Mouse (Mus musculus) liver, embryonic 16.5 days (tissue): ENCODE data around the gene Scgb1a1. TPM values are rescaled to one million over a fixed set of nuclear protein-coding genes. Genes with fewer than 3 reads are reported as not detected.
A peak's percentile ranks its signal among the peaks of the same experiment; 100 is the strongest.

Source experiments
- ATAC-seq: fragments of 200-750 bp; cut with Nextera tagmentation; 2 replicates; pipeline ENCODE4 v1.8.0; 2017; ENCODE audit warnings: low read depth, mild to moderate bottlenecking, moderate number of reproducible peaks, moderate library complexity
- H3K27ac ChIP-seq: fragments of 300-500 bp; sonication (generic); 2 replicates; pipeline ENCODE4 v1.5.1; 2014; ENCODE audit warnings: mild to moderate bottlenecking, low read length
- H3K27me3 ChIP-seq: fragments of 300-500 bp; sonication (generic); 2 replicates; pipeline ENCODE4 v1.6.1; 2014; ENCODE audit warnings: low read depth, low read length, mixed read lengths; ENCODE audit not compliant: control insufficient read depth, insufficient read depth
- H3K36me3 ChIP-seq: fragments of 300-500 bp; sonication (generic); 2 replicates; pipeline ENCODE4 v1.6.1; 2014; ENCODE audit warnings: mild to moderate bottlenecking; ENCODE audit not compliant: control insufficient read depth, insufficient read depth
- H3K4me1 ChIP-seq: fragments of 300-500 bp; sonication (generic); 2 replicates; pipeline ENCODE4 v1.6.1; 2014; ENCODE audit warnings: low read depth, low read length, mixed read lengths; ENCODE audit not compliant: control insufficient read depth
- H3K4me2 ChIP-seq: fragments of 300-500 bp; sonication (generic); 2 replicates; pipeline ENCODE4 v1.6.1; 2014; ENCODE audit warnings: low read depth, low read length, mixed read lengths
- H3K4me3 ChIP-seq: fragments of 300-500 bp; sonication (generic); 2 replicates; pipeline ENCODE4 v1.5.1; 2014; ENCODE audit warnings: low read depth, mild to moderate bottlenecking, low read length
- H3K9ac ChIP-seq: fragments of 300-500 bp; sonication (generic); 2 replicates; pipeline ENCODE4 v1.6.1; 2014; ENCODE audit warnings: low read depth, low read length
- H3K9me3 ChIP-seq: fragments of 300-500 bp; sonication (generic); replicated peaks from 2 replicates; pipeline ENCODE4 v1.6.1; 2016; ENCODE audit warnings: low read length; ENCODE audit not compliant: control insufficient read depth
- WGBS: fragments of 180-500 bp; shearing (Covaris S2); extraction: QIAGEN DNeasy Blood & Tissue Kit; methylation state at CpG from one replicate; pipeline ENCODE4 v1.1.7; 2014; ENCODE audit not compliant: insufficient replicate concordance; 5-methylcytosine and 5-hydroxymethylcytosine counted together
- polyA plus RNA-seq: library from polyadenylated mRNA; unstranded; fragments of >200 nt; fragmentation: Nextera tagmentation; extraction: Ambion mirVana; gene quantifications from 2 replicates; pipeline ENCODE4 v1.2.1, GENCODE M21; 2015

Gene Scgb1a1
- polyA plus RNA-seq, 1 experiment from 2014 or later = not detected

DNA sequence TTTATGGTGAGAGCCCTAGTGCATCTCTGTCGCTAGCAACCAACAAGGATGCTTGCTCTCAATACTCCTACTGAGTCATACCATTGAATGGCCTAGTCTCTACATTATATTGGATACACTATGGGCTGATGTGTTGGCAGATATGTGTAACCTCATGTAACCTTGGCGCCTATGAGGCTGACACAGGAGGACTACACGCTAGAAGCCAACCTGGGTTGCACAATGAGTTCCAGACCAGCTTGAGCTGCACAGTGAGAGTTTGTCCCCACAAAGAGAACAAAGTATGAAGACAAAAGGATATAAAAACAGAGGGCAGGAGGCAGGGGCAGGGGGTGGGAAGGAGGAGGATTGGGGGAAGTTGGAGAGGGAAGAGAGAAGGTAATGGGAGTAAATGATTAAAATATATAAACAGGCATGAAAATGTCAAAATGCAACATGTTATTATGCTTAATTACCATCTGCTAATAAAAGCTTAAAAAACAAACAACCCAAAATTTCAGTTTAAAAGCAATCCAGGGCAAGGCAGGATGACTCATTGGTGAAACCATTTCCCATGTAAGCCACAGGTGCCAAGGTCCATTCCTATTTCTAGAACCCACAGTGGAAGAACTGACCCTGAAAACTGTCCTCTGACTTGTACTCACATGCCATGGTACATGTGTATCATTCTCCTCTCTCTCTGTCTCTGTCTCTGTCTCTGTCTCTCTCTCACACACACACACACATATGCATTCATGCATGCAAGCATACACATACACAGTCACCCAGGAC lies 32.1 kb upstream of the Scgb1a1 start:
- ATAC-seq = no peak
- Histone ChIP-seq H3K4me1 (no peaks in the 10 kb centered on the region), H3K9me3 (no peaks in the 10 kb centered on the region), H3K4me3 (no peak overlapping the region), H3K9ac (no peak overlapping the region), H3K27ac (no peak overlapping the region), H3K4me2 (no peak overlapping the region), H3K27me3 (no peaks in the 10 kb centered on the region), H3K36me3 (no peaks in the 10 kb centered on the region)
- 82% methylated on average over 3 of the region's 3 CpGs for WGBS

- H3K4me3 ChIP-seq = no peak overlapping the region
- no peak overlapping the region for H3K4me2 ChIP-seq
- no peaks in the 10 kb centered on the region for H3K27me3 ChIP-seq
- H3K4me1 ChIP-seq = no peaks in the 10 kb centered on the region
- H3K9ac ChIP-seq = no peak overlapping the region
- no peaks in the 10 kb centered on the region for H3K36me3 ChIP-seq
- H3K27ac ChIP-seq = no peak overlapping the region
- 82% methylated on average over 5 of the region's 5 CpGs for WGBS
- ATAC-seq = peak; percentile 39; the same call in 1 of the 2 replicates
- H3K9me3 ChIP-seq = no peaks in the 10 kb centered on the region
Observed at GRCm38 (mm10) chr19:9117275-9117674, 29.5 kb upstream of the Scgb1a1 start.

- H3K4me3 ChIP-seq = no peak overlapping the region
- no peak overlapping the region for H3K9ac ChIP-seq
- WGBS = 35% methylated on average over 4 of the region's 4 CpGs
- ATAC-seq = no peak
- no peaks in the 10 kb centered on the region for H3K9me3 ChIP-seq
- H3K36me3 ChIP-seq = no peaks in the 10 kb centered on the region
- no peaks in the 10 kb centered on the region for H3K4me1 ChIP-seq
- no peak overlapping the region for H3K27ac ChIP-seq
- no peak overlapping the region for H3K4me2 ChIP-seq
- no peaks in the 10 kb centered on the region for H3K27me3 ChIP-seq
Observed at GRCm38 (mm10) chr19:9116268-9116667, 28.5 kb upstream of the Scgb1a1 start.

DNA sequence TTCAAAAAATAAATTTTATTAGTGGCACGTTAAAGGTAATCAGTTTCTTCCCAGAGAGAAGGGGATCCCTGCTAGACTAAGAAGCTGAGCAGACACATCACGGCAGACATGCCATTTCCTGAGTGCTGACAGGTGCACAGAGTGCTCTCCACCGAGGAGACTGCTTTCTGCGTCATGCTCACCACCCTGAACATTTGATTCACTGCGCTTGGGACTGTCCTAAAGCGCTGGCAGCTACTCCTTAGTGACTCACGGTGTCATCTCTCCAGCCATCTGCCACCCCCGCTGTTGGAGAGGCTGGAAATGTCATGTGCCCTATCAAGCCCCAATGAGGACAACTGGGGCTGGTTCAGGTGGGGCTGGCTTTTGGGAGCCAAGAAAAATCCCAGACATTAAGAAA lies 24.3 kb upstream of the Scgb1a1 start:
- Histone ChIP-seq H3K4me1 (peaks cover 2% of the 10 kb centered on the region; the same call in 1 of the 2 replicates), H3K4me3 (no peak overlapping the region), H3K9me3 (no peaks in the 10 kb centered on the region), H3K9ac (no peak overlapping the region), H3K36me3 (no peaks in the 10 kb centered on the region), H3K27ac (no peak overlapping the region), H3K27me3 (no peaks in the 10 kb centered on the region), H3K4me2 (no peak overlapping the region)
- ATAC-seq = no peak
- 60% methylated on average over 8 of the region's 8 CpGs for WGBS

GRCm38 (mm10) chr19:9110182-9110869 lies 22.6 kb upstream of the Scgb1a1 start:
- peaks cover 6% of the 10 kb centered on the region; the same call in 1 of the 2 replicates for H3K4me1 ChIP-seq
- no peak overlapping the region for H3K9ac ChIP-seq
- no peak overlapping the region for H3K27ac ChIP-seq
- no peaks in the 10 kb centered on the region for H3K9me3 ChIP-seq
- H3K36me3 ChIP-seq = no peaks in the 10 kb centered on the region
- no peak overlapping the region for H3K4me3 ChIP-seq
- no peaks in the 10 kb centered on the region for H3K27me3 ChIP-seq
- no peak overlapping the region for H3K4me2 ChIP-seq
- ATAC-seq = peak; percentile 32; the same call in 1 of the 2 replicates
- WGBS = 41% methylated on average over 4 of the region's 4 CpGs

DNA sequence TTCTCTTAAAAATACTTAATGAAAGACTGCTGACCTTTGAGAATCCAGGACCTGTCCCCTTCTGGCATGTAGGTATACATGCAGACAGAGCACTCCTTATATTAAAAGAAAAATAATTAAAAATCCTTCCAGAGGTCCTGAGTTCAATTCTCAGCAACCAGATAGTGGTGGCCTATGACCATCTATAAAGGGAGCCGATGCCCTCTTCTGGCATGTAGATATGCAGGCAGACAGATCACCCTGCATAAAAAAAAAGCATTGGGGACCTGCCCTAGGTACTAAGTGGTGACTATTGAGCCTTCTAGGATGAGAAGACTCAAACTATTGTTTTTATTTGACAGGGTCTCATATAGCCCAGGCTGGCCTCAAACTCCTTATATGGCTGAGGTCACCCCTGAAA lies 20.8 kb upstream of the Scgb1a1 start:
- WGBS = 71% methylated on average over 1 of the region's 1 CpGs

GRCm38 (mm10) chr19:9107379-9107755 lies 19.6 kb upstream of the Scgb1a1 start:
- no peak; the same call in 1 of the 2 replicates for ATAC-seq
- no peak overlapping the region for H3K9ac ChIP-seq
- 55% methylated on average over 1 of the region's 1 CpGs for WGBS

More for the DNA sequence above, 20.8 kb upstream of the Scgb1a1 start:
- no peak for ATAC-seq
- no peak overlapping the region for H3K27ac ChIP-seq
- H3K36me3 ChIP-seq = no peaks in the 10 kb centered on the region
- no peak overlapping the region for H3K4me2 ChIP-seq
- H3K4me3 ChIP-seq = no peak overlapping the region
- H3K4me1 ChIP-seq = peaks cover 6% of the 10 kb centered on the region; the same call in 1 of the 2 replicates
- no peaks in the 10 kb centered on the region for H3K27me3 ChIP-seq
- no peaks in the 10 kb centered on the region for H3K9me3 ChIP-seq
- H3K9ac ChIP-seq = no peak overlapping the region

GRCm38 (mm10) chr19:9106751-9107378 lies 19.1 kb upstream of the Scgb1a1 start:
- no peak overlapping the region for H3K4me3 ChIP-seq
- H3K27me3 ChIP-seq = no peaks in the 10 kb centered on the region
- H3K4me2 ChIP-seq = no peak overlapping the region
- H3K9ac ChIP-seq = no peak overlapping the region
- no peaks in the 10 kb centered on the region for H3K9me3 ChIP-seq
- no peaks in the 10 kb centered on the region for H3K36me3 ChIP-seq
- peaks cover 6% of the 10 kb centered on the region; the same call in 1 of the 2 replicates for H3K4me1 ChIP-seq
- ATAC-seq = peak; percentile 70
- H3K27ac ChIP-seq = peak overlapping the region; percentile 13; the same call in 1 of the 2 replicates
- WGBS = 32% methylated on average over 4 of the region's 4 CpGs

More at GRCm38 (mm10) chr19:9107379-9107755, 19.6 kb upstream of the Scgb1a1 start:
- H3K4me1 ChIP-seq = peaks cover 6% of the 10 kb centered on the region; the same call in 1 of the 2 replicates
- no peaks in the 10 kb centered on the region for H3K9me3 ChIP-seq
- H3K36me3 ChIP-seq = no peaks in the 10 kb centered on the region
- H3K4me3 ChIP-seq = no peak overlapping the region
- H3K27me3 ChIP-seq = no peaks in the 10 kb centered on the region
- H3K4me2 ChIP-seq = no peak overlapping the region
- H3K27ac ChIP-seq = no peak overlapping the region
